Mouse (Mus musculus): Measurements from ENCODE around the gene Mycbp.
A peak's percentile ranks its signal among the peaks of the same experiment; 100 is the strongest.
"Not testable (repeated sequence)": the region's sequence is repeated elsewhere in the genome, so short reads cannot be mapped to it uniquely, and the experiment has no call there.

Gene Mycbp

DNA sequence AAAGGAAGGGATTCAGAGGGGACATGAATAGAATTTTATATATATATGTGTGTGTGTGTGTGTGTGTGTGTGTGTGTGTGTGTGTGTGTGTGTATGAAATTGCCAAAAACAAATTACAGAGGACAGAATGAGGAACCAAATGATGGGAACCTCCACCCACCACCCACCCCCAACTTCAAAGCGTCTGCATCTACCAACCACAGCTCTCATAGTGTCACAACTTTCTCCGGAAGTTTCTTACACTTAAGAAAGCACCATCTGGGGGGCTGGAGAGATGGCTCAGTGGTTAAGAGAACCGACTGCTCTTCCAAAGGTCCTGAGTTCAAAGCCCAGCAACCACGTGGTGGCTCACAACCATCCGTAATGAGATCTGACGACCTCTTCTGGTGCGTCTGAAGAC is 36.2 kb downstream of the Mycbp start:
- DNase-seq (ENCODE audit: low read depth), result not testable (repeated sequence)

DNA sequence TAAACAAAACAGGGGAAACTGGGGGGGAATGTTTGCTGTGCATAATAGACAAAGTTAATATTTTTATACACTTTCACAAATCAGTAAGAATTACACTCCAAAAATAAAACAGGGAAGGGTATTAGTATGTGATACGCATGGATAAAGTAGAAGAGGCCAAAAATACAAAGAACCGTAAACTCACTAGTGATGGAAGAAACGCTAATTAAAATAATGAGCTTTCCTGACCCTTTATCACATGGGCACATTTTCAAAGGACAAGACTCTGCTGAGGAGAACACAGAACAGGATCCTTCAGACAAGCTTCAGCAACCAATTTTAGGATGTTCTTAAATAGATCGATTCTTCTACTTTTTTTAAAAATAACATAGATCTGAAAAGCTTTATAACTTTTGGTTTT is 42.1 kb downstream of the Mycbp start:
- DNase-seq (ENCODE audit: low read depth), result no peak

DNA sequence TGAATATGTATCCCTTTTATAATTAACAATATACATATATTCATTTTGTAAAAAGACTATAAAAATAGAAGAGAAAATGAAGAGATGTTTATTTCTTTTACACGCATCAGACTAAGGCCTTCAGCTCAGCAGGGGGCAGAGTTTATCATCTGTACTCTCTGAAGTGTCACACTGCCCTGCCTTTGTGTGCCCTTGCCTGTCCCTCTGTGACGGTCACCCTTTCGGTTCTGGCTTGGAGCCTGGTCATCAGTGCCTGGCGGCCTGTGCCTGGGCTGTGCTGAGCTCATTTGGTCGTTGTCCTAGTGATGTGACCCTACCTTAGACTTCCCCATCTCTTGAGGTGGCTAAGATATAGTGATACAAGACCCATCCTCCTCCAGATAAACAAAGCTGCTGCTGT is 42.5 kb downstream of the Mycbp start:
- no peak for DNase-seq (ENCODE audit: low read depth)

DNA sequence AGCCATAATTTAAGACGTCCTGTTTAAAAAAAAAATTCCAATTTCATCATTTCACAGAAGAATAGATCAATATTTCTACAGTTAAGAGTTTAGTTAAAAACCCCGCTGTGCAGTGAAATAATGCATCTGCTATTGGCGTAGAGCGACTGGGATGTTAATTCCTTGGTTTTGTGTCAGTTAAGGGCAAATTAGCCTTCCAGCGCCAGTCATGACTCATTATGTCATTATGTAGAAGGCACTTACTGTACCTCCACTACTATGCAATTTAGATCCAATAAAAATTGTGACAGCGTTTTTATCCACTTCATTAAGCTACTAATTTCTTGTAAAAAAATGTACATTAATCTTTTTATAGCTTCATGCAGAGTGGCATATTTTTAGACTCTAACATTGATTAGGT is 44.3 kb downstream of the Mycbp start:
- DNase-seq (ENCODE audit: low read depth), result no peak

DNA sequence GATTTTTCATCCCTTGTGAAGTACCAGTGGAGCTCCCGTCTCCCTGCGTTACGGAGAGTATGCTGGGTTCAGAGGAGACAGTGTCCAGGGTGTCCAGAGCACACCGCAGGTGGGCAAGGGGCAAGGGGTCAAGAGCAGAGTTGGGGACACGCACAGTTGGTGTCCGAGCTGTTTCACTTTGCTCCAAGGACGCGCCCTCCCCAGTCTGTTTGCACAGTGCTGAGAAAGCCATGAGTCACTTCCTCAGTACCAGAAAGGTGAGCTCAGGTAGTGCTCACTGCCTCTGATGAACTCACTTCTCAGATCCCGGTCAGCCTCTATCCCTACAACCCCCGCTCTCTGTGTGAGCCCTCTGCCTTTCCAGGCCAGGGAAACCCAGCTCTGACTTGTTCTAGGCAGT is 45.0 kb downstream of the Mycbp start:
- no peak for DNase-seq (ENCODE audit: low read depth)

DNA sequence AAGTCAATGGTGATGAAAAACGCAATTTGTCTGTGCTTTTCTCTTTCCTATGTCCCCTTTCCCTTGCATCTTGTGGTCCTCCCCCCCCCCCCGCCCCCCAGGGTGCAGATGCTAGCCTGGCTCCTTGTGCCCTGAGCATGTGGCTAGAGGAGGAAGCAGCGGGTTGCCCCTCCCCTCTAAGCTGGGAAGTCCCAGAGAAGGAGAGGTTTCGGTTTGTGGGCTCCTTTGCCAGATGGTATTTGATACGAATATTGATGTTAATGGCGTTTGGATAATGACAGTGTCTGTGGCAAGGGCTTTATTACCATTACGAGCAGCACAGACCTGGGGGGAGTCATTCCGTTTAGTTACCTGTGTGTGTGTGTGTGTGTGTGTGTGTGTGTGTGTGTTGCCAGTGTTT is 47.4 kb downstream of the Mycbp start:
- no peak for DNase-seq (ENCODE audit: low read depth)

DNA sequence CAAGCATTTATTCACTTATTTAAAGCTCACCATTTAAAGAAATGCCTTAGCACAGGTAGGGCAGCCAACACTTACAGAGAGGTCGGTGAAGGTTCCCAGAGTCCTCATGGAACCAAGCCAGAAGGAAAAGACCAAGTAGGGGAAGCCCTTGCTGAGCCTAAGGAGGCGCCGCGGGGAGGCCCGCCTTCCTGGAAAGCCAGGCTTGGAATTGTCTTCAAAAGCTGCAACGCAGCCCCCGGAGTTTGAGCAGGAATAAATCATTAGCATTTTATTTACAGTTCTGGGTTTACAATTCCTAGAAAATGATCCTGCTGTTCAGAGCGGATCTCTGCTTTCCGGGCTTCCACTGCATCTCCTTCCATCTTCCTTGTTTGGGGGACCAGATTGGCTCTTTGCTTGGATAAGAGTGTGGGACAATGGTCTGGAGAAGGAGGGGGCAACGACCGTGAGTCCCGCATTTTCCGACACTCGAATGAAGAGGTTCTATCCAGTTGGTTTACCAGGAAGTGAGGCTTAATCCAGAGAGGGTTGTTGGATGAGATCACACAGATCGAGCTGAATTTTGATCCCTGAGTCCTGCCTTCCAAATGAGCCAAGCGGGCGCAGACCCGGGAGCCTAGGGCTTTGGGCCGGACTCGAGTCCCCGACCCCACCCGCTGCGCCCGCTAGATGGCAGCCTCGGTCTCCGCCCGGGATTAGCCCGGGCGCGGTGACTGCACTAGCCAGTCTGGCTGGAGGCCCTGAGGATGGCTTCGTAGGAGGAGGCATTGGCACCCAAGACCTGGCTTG is 52.3 kb downstream of the Mycbp start:
- peak; percentile 39 for DNase-seq (ENCODE audit: low read depth)

DNA sequence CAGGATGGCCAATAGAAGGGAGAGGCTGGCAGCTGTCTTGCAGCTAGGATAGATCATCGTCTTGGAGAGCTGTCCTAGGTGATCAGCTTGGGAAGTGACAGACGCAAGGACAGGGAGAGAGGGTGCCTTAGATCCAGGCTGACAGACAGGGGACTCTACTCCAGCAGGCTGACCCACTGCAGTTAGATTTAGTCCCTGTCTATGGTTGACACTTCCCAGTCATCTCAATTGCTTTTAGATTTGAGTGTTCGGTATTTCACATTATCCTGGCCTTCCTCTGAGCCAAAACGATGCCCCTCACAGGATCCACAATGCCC is 52.8 kb downstream of the Mycbp start:
- DNase-seq (ENCODE audit: low read depth), result no peak

DNA sequence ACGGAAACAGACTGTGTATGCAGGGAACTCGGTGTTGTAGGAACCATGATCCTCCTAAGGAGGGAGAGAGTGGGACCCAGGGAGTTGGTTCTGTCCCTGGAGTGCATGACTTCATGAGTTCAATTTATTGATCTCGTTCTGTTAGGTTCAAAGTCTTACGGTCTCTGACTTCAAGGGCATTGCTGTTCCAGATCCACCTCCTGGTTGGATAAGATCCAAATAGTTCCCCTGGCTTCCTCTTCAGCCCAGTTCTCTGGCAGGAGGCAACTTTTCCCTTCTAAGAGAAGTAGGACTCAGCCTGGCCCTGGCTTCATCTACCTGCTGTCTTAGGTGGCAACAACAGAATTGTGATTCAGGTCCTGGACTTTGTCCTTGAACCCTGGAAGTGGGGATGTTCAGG is 53.3 kb downstream of the Mycbp start:
- DNase-seq (ENCODE audit: low read depth), result no peak

DNA sequence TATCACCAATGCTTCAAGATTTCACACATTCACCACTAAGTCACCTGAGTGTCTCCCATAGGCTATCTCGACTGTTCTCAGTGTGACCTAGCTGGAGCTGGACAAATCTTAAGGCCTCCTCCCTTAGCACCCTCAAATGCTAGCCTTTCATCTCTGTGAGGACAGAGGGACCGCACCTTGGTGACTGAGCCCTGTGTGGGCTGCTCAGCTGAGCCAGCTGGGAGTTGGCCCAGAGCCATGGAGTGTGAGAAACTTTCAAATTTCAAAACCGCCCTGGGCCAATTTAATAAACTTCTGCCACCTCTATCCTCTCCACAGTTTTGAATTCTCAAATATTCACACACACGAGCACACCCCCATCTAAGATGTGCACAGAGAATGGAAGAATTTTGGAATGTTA is 56.3 kb downstream of the Mycbp start:
- no peak for DNase-seq (ENCODE audit: low read depth)
